Mouse (Mus musculus) T-helper 1 cell (primary cell): ENCODE measurements around the gene Psmc3ip.
"Not testable (repeated sequence)": the region's sequence is repeated elsewhere in the genome, so short reads cannot be mapped to it uniquely, and the experiment has no call there.

Source experiments
- in situ Hi-C: fragments of 300-600 bp; cut with MboI, MseI; formaldehyde crosslinking; loops from one replicate; pipeline ENCODE4 v1.15.1; 2025; ENCODE audit warnings: high pct_unique_total_duplicates

The Psmc3ip gene

DNA sequence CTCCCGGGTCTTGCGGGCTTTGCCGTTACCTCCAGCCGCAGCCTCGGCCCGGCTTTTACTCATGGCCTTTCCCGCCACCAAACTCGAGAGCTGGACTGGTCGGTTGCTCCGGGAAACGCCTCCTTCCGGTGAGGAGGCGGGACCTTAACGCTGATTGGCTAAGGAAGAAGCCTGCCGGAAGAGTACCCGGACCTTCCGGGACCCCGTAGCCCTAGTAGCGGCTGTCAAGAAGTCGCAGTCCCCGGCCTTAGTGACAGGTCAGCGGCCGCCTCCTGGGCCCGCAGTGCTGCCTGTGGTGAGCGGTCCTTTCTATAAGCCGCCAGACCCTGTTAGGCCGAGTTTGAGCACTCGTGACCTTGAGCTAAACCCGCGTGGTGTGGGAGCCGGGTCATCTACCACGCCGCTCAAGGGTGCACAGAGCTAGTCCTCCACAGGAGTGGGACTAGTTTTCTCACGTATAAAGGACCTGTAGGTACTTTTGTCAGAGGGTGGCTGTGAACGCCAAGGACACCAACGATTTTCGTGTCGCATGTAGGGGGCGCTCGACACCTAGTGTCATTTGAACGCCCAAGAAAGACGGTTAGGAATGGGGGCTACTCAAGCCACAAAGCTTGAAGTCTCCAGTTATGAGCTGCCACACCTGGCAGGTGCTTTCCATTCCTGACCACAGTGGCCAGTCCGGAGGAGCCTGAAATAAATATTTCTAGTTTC lies at the start of gene Psmc3ip:
Psmc3ip (minus strand) TSS at position 123 of the 711 bp plus-strand sequence.
- in situ Hi-C loops: no loop called here

- in situ Hi-C loops: no loop called here
These were observed 48.3 kb upstream of the Psmc3ip start for GRCm38 (mm10) chr11:101143338-101144225.

- in situ Hi-C loops: no loop called here
These were observed 47.2 kb upstream of the Psmc3ip start for GRCm38 (mm10) chr11:101142215-101142967.

GRCm38 (mm10) chr11:101141088-101141487 lies 45.9 kb upstream of the Psmc3ip start:
- in situ Hi-C loops: no loop called here

DNA sequence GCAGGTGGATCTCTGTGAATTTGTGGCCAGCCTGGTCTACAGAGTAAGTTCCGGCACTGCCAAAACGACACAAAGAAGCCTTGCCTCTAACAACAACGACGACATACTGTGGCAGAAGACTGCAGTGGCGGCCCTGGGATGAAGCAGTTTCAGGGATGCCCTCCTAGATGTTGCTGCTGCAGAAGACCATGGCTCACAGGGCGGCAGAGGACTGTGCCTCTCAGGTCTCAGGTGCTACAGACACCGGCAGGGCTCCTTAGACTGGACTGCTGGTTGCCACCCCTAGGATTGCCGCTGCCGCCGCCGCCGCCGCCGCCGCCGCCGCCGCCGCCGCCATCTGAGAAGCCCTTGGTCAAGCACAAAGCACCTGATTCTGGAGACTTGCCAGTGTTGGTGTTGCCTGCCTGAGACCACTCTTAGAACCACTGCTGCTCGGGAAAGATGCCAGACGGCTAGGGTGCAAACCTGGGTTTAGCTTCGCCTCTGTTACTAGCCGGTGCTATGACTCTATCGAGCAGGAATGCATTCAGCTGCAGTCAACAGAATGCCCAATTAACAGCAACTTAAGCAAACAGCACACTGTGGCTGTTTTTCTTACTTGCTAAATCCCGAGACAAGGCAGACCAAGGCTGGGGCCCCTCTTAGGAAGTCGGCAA lies 45.1 kb upstream of the Psmc3ip start:
- in situ Hi-C loops: no loop called here

- in situ Hi-C loops: no loop called here
These were observed 43.4 kb upstream of the Psmc3ip start for GRCm38 (mm10) chr11:101138536-101139181.

- in situ Hi-C loops: no loop called here
These were observed 41.8 kb upstream of the Psmc3ip start for GRCm38 (mm10) chr11:101137000-101137399.

DNA sequence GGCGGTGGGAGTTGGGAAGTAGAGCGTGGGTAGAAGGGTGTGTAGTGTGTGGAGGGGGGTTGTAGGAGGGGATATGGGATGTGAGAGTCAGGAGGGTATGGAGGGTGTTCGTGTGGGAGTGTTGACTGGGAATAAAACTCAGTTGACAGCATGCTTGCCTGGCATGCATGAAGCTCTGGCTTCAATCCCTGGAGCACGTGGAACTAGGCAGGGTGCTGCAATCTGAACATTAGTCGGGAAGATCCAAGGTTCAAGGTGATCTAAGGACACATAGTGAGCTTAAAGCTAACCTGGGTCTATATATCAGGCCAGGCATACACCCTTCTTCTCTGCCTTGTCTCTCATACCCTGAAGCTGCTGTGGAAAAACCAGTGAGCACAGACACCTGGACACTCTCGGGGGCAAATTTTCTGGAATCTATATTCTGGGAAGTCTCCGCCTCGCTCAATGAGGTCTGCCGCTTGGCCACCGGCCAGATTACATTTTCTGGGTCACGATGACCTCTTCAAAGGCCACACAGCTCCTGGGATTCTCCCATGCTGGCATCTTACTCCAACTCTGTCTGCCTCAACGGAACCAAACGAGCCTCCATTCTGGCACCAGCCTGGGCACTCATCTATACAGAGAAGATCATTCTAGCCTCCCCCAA lies 39.1 kb upstream of the Psmc3ip start:
- in situ Hi-C loops: no loop called here

DNA sequence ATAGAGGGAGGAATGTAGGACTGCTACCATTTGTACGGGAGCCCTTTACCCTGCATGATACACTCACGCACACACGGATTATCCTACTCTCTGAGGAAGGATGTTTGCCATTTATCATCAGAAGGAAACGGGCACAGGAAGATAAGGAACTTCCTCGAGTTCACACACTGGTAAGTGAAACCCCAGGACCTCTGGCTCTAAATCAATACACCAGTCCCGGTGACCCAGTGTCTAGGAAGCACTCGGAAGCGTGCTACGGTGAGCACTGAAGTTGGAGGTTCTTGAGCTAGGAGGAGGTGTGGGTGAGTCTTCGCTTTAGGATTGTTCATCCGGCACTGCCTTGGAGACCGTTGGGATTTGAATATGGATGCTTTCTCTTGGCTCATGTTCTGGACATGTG lies 37.8 kb upstream of the Psmc3ip start:
- in situ Hi-C loops: no loop called here

DNA sequence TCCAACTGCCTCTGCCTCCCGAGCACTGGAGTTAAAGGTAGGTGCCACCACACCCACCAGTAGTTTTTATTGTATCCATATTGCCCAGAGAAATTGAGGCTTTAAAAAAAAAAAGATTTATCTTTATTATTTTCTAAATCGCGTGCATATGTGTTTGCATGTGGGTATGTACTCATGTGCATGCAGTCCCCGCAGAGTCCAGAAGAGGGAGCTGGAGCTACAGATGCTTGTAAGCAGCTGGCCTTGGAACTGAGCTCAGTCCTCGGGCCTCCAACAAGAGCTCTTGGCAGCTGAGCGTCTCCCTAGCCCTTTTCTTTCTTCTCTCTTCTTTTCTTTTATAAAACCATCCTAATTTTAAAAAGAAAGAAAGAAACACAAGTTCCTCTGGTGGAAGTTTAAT lies 36.5 kb upstream of the Psmc3ip start:
- in situ Hi-C loops: no loop called here

DNA sequence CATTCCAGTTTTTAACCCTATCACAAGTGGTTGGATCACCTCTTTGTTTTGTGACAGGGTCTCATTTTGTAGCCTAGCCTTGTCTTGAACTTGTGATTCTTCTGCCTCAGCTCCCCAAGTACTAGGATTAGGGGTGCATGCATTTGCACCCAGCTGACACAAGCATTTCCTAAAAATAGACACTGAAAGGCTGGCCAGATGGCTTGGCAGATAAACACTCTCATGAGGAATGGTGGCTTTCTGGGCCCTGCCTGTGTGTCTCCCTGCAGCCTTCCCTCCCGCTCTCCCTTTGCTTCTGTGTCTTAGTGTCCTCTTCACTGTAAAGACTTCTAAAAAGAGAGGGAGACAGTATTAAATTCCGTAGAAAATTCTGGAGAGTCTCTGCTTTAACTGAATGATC lies 36.0 kb upstream of the Psmc3ip start:
- in situ Hi-C loops: no loop called here

DNA sequence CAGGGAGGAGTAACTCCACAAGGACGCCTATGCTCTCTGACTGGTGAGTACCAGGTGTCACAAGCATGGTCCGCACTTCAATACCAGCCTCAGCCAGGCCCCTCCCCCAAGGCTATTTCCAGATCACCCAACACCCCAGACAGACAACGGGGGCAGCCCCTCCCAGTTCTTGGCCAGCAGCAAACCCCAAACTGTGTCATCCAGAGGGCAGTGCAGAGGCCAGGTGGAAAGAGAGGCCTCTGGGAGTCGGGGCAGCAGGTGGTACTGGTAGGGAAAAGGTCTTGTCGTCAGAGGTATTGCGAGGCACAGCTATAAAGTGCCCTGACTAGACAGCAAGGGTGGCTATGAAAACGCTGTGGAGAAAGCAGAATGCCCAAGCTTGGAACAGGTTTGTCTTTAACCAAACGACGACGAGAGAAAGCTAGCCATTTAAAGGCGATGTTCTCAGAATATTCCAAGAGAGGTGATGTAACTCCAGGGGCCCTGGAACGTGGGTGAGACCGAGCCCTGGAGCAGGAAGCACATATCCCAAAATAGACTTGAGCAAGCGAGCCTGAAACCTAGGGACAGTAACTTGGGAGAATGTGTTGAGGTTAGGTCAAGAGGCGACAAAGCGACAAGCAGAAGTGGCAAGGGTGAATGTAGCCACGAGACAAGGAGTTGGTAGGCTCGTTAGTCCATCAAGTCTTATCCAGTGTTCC lies 35.0 kb upstream of the Psmc3ip start:
- in situ Hi-C loops: no loop called here

- in situ Hi-C loops: no loop called here
These were observed 33.9 kb upstream of the Psmc3ip start for GRCm38 (mm10) chr11:101128996-101129577.

- in situ Hi-C loops: no loop called here
These were observed 31.8 kb upstream of the Psmc3ip start for GRCm38 (mm10) chr11:101127075-101127474.

DNA sequence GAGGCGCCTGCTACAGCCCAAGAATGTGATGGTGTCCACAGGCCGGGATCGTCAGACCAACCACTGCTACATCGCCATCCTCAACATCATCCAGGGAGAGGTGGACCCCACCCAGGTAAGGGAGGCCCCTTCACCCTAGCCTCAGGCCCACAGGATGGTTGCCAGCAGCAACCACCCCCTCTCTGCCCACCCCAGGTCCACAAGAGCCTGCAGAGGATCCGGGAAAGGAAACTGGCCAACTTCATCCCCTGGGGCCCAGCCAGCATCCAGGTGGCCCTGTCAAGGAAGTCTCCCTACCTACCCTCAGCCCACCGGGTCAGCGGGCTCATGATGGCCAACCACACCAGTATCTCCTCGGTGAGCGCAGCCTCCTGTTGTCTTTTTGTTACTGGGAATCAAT lies 29.8 kb upstream of the Psmc3ip start:
- in situ Hi-C loops: not testable (repeated sequence)

GRCm38 (mm10) chr11:101124494-101124893 lies 29.3 kb upstream of the Psmc3ip start:
- in situ Hi-C loops: not testable (repeated sequence)

GRCm38 (mm10) chr11:101120545-101121188 lies 25.4 kb upstream of the Psmc3ip start:
- in situ Hi-C loops: no loop called here

- in situ Hi-C loops: no loop called here
These were observed 24.7 kb upstream of the Psmc3ip start, which contains the start of the genes Retreg3 and Tubg1 for GRCm38 (mm10) chr11:101119761-101120544. Gene Retreg3 (minus strand): TSS chr11:101119893. Gene Tubg1 (plus strand): TSS chr11:101119938.
